Mouse (Mus musculus): Measurements from ENCODE around the gene Lrrc4c. TPM values are rescaled to one million over a fixed set of nuclear protein-coding genes. Genes with fewer than 3 reads are reported as not detected.

Gene Lrrc4c
- total RNA-seq, 1 experiment, result 0.09 TPM

DNA sequence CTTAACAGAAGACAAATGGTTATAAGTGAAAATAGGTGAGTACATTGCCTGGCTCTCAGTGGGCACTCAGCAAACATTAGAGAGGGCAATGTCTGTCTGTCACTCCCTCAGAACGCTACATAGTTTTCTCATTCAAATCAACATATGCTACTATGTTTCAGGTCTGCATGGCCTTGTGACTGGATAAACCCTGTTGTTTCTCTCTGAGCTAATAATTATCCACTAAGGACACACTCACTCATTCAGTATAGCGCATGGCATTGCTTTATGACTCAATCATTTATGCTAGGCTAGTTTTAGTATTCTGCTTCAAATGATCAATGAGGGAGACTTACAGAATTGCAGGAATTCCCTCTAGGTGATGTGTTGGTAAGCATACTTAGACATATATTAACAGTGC, 1292.6 kb downstream of the Lrrc4c start:
- Histone ChIP-seq H3K4me1 (ENCODE audit: control insufficient read depth in 2 of 2, insufficient read depth in 2 of 2, low read length in 2 of 2, poor library complexity in 1 of 2) (no peaks in the 10 kb centered on the region), H3K9me3 (ENCODE audit: control insufficient read depth, insufficient read depth, low read depth, low read length) (no peaks in the 10 kb centered on the region), H3K4me3 (ENCODE audit: insufficient read depth in 1 of 2, low read depth in 1 of 2, low read length in 2 of 2, poor library complexity in 1 of 2, severe bottlenecking in 1 of 2) (no peak overlapping the region), H3K36me3 (ENCODE audit: control insufficient read depth, insufficient read depth, low read length, poor library complexity, severe bottlenecking) (no peaks in the 10 kb centered on the region), H3K27ac (ENCODE audit: insufficient read depth, low read depth, low read length, poor library complexity, severe bottlenecking) (no peak overlapping the region), H3K9ac (ENCODE audit: insufficient read depth, low read depth, low read length, poor library complexity, severe bottlenecking) (no peak overlapping the region)
- TF ChIP-seq ZNF384 (IDR thresholded peaks at IDR 0.05; ENCODE audit: low read depth, low read length), result no peak
- TF ChIP-seq HCFC1 (IDR thresholded peaks at IDR 0.05; ENCODE audit: borderline replicate concordance, insufficient read depth, low read length), result no peak
- no peak for TF ChIP-seq MAFK (IDR thresholded peaks at IDR 0.05; ENCODE audit: insufficient read depth, low read depth, low read length)
- TF ChIP-seq CHD2 (IDR thresholded peaks at IDR 0.05; ENCODE audit: low read depth, low read length), result no peak
- no peak for TF ChIP-seq ZC3H11A (IDR thresholded peaks at IDR 0.05; ENCODE audit: borderline replicate concordance, low read depth, low read length)
- no peak for DNase-seq (ENCODE audit: low read depth, low spot score)
- in situ Hi-C loops (cut with MboI; ENCODE audit: low sequenced_read_pairs in 2 of 2, unreplicated experiment in 2 of 2), result no loop called here

DNA sequence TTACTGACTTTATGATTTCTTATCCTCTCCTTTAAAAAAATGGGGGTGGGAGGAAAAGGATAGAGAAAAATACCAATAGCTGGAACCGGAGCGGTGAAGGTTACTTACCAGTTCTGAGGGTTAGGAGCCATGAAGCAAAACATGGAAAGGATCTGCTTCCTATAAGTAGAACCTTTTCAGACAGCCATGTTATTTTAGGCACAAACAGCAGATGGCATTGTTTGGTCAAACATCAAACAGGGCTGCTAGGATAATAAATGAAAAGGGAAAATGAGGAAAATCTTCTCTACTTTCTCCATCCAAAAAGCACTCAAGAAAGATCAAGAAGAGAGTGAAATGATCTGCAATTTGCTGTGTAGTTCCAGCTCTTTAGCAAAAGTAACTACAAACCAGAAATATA, 1296.8 kb downstream of the Lrrc4c start:
- H3K9me3 ChIP-seq (ENCODE audit: control insufficient read depth, insufficient read depth, low read depth, low read length), result no peaks in the 10 kb centered on the region

DNA sequence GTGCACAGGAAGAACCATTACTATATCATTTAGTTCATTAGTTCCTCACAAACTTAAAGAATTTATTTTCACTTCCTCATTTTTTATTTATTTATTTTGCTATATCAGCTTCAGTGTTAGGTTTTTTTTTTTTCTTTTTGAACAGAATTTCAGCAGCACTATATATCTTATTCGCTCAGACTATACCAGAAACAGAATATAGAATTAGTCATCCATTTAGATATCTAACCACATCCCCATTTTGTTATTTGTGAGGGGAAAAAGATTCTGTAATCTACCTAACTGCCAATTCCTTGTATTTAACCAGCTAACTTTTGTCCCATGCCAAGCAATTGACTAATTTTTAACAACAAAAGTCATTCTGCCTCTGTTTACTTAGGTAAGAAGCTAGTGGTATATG, 1300.6 kb downstream of the Lrrc4c start:
- Histone ChIP-seq H3K9me3 (ENCODE audit: control insufficient read depth, insufficient read depth, low read depth, low read length) (no peaks in the 10 kb centered on the region), H3K9ac (ENCODE audit: insufficient read depth, low read depth, low read length, poor library complexity, severe bottlenecking) (no peak overlapping the region), H3K4me1 (ENCODE audit: control insufficient read depth in 2 of 2, insufficient read depth in 2 of 2, low read length in 2 of 2, poor library complexity in 1 of 2) (no peaks in the 10 kb centered on the region), H3K36me3 (ENCODE audit: control insufficient read depth, insufficient read depth, low read length, poor library complexity, severe bottlenecking) (no peaks in the 10 kb centered on the region), H3K27ac (ENCODE audit: insufficient read depth, low read depth, low read length, poor library complexity, severe bottlenecking) (no peak overlapping the region), H3K4me3 (ENCODE audit: insufficient read depth in 1 of 2, low read depth in 1 of 2, low read length in 2 of 2, poor library complexity in 1 of 2, severe bottlenecking in 1 of 2) (no peak overlapping the region)
- TF ChIP-seq HCFC1 (IDR thresholded peaks at IDR 0.05; ENCODE audit: borderline replicate concordance, insufficient read depth, low read length), result no peak
- TF ChIP-seq ZNF384 (IDR thresholded peaks at IDR 0.05; ENCODE audit: low read depth, low read length), result no peak
- TF ChIP-seq CHD2 (IDR thresholded peaks at IDR 0.05; ENCODE audit: low read depth, low read length), result no peak
- no peak for TF ChIP-seq ZC3H11A (IDR thresholded peaks at IDR 0.05; ENCODE audit: borderline replicate concordance, low read depth, low read length)
- no peak for TF ChIP-seq MAFK (IDR thresholded peaks at IDR 0.05; ENCODE audit: insufficient read depth, low read depth, low read length)
- in situ Hi-C loops (cut with MboI; ENCODE audit: low sequenced_read_pairs in 2 of 2, unreplicated experiment in 2 of 2), result no loop called here
- DNase-seq (ENCODE audit: low read depth, low spot score), result no peak

More for the DNA sequence above, 1296.8 kb downstream of the Lrrc4c start:
- Histone ChIP-seq H3K27ac (ENCODE audit: insufficient read depth, low read depth, low read length, poor library complexity, severe bottlenecking) (no peak overlapping the region), H3K9ac (ENCODE audit: insufficient read depth, low read depth, low read length, poor library complexity, severe bottlenecking) (no peak overlapping the region), H3K36me3 (ENCODE audit: control insufficient read depth, insufficient read depth, low read length, poor library complexity, severe bottlenecking) (no peaks in the 10 kb centered on the region), H3K4me1 (ENCODE audit: control insufficient read depth in 2 of 2, insufficient read depth in 2 of 2, low read length in 2 of 2, poor library complexity in 1 of 2) (no peaks in the 10 kb centered on the region), H3K4me3 (ENCODE audit: insufficient read depth in 1 of 2, low read depth in 1 of 2, low read length in 2 of 2, poor library complexity in 1 of 2, severe bottlenecking in 1 of 2) (no peak overlapping the region)
- in situ Hi-C loops (cut with MboI; ENCODE audit: low sequenced_read_pairs in 2 of 2, unreplicated experiment in 2 of 2), result no loop called here
- DNase-seq (ENCODE audit: low read depth, low spot score), result no peak
- no peak for TF ChIP-seq MAFK (IDR thresholded peaks at IDR 0.05; ENCODE audit: insufficient read depth, low read depth, low read length)
- 0 out of 2 replicates have a peak, but pooled peaks have one; percentile 23 for TF ChIP-seq ZC3H11A (IDR thresholded peaks at IDR 0.05; ENCODE audit: borderline replicate concordance, low read depth, low read length)

- Histone ChIP-seq H3K9me3 (ENCODE audit: control insufficient read depth, insufficient read depth, low read depth, low read length) (no peaks in the 10 kb centered on the region), H3K27ac (ENCODE audit: insufficient read depth, low read depth, low read length, poor library complexity, severe bottlenecking) (no peak overlapping the region), H3K9ac (ENCODE audit: insufficient read depth, low read depth, low read length, poor library complexity, severe bottlenecking) (no peak overlapping the region), H3K4me3 (ENCODE audit: insufficient read depth in 1 of 2, low read depth in 1 of 2, low read length in 2 of 2, poor library complexity in 1 of 2, severe bottlenecking in 1 of 2) (no peak overlapping the region), H3K4me1 (ENCODE audit: control insufficient read depth in 2 of 2, insufficient read depth in 2 of 2, low read length in 2 of 2, poor library complexity in 1 of 2) (no peaks in the 10 kb centered on the region), H3K36me3 (ENCODE audit: control insufficient read depth, insufficient read depth, low read length, poor library complexity, severe bottlenecking) (no peaks in the 10 kb centered on the region)
- in situ Hi-C loops (cut with MboI; ENCODE audit: low sequenced_read_pairs in 2 of 2, unreplicated experiment in 2 of 2), result no loop called here
- no peak for DNase-seq (ENCODE audit: low read depth, low spot score)
- no peak for TF ChIP-seq HCFC1 (IDR thresholded peaks at IDR 0.05; ENCODE audit: borderline replicate concordance, insufficient read depth, low read length)
- TF ChIP-seq MAFK (IDR thresholded peaks at IDR 0.05; ENCODE audit: insufficient read depth, low read depth, low read length), result no peak
- TF ChIP-seq ZC3H11A (IDR thresholded peaks at IDR 0.05; ENCODE audit: borderline replicate concordance, low read depth, low read length), result no peak
- TF ChIP-seq CHD2 (IDR thresholded peaks at IDR 0.05; ENCODE audit: low read depth, low read length), result no peak
- TF ChIP-seq ZNF384 (IDR thresholded peaks at IDR 0.05; ENCODE audit: low read depth, low read length), result no peak
Observed at GRCm38 (mm10) chr2:97639941-97640340, 1322.0 kb downstream of the Lrrc4c start.

- no peak for TF ChIP-seq ZNF384 (IDR thresholded peaks at IDR 0.05; ENCODE audit: low read depth, low read length)
- no peak for TF ChIP-seq MAFK (IDR thresholded peaks at IDR 0.05; ENCODE audit: insufficient read depth, low read depth, low read length)
- no peak for TF ChIP-seq HCFC1 (IDR thresholded peaks at IDR 0.05; ENCODE audit: borderline replicate concordance, insufficient read depth, low read length)
- no peak for TF ChIP-seq CHD2 (IDR thresholded peaks at IDR 0.05; ENCODE audit: low read depth, low read length)
- no peak for TF ChIP-seq ZC3H11A (IDR thresholded peaks at IDR 0.05; ENCODE audit: borderline replicate concordance, low read depth, low read length)
- no peak for DNase-seq (ENCODE audit: low read depth, low spot score)
- H3K9me3 ChIP-seq (ENCODE audit: control insufficient read depth, insufficient read depth, low read depth, low read length), result no peaks in the 10 kb centered on the region
- no peak overlapping the region for H3K9ac ChIP-seq (ENCODE audit: insufficient read depth, low read depth, low read length, poor library complexity, severe bottlenecking)
- H3K27ac ChIP-seq (ENCODE audit: insufficient read depth, low read depth, low read length, poor library complexity, severe bottlenecking), result no peak overlapping the region
- in situ Hi-C loops (cut with MboI; ENCODE audit: low sequenced_read_pairs in 2 of 2, unreplicated experiment in 2 of 2), result no loop called here
- no peak overlapping the region for H3K4me3 ChIP-seq (ENCODE audit: insufficient read depth in 1 of 2, low read depth in 1 of 2, low read length in 2 of 2, poor library complexity in 1 of 2, severe bottlenecking in 1 of 2)
- no peaks in the 10 kb centered on the region for H3K36me3 ChIP-seq (ENCODE audit: control insufficient read depth, insufficient read depth, low read length, poor library complexity, severe bottlenecking)
- no peaks in the 10 kb centered on the region for H3K4me1 ChIP-seq (ENCODE audit: control insufficient read depth in 2 of 2, insufficient read depth in 2 of 2, low read length in 2 of 2, poor library complexity in 1 of 2)
Observed at GRCm38 (mm10) chr2:97641661-97642060, 1323.7 kb downstream of the Lrrc4c start.

All from ES-E14 (cell line).